Mouse (Mus musculus) liver, embryonic 16.5 days (tissue): ENCODE measurements at regions not wholly inside any gene's neighbourhood (a gene's known extent, or its start where the extent isn't known, plus 50 kb on each side); places are given as distances from the start of the nearest gene placed in this dataset.

Experiments
- ATAC-seq: fragments of 200-750 bp; cut with Nextera tagmentation; 2 replicates; pipeline ENCODE4 v1.8.0; 2017; ENCODE audit warnings: low read depth, mild to moderate bottlenecking, moderate number of reproducible peaks, moderate library complexity
- H3K27ac ChIP-seq: fragments of 300-500 bp; sonication (generic); 2 replicates; pipeline ENCODE4 v1.5.1; 2014; ENCODE audit warnings: mild to moderate bottlenecking, low read length
- H3K27me3 ChIP-seq: fragments of 300-500 bp; sonication (generic); 2 replicates; pipeline ENCODE4 v1.6.1; 2014; ENCODE audit warnings: low read depth, low read length, mixed read lengths; ENCODE audit not compliant: control insufficient read depth, insufficient read depth
- H3K36me3 ChIP-seq: fragments of 300-500 bp; sonication (generic); 2 replicates; pipeline ENCODE4 v1.6.1; 2014; ENCODE audit warnings: mild to moderate bottlenecking; ENCODE audit not compliant: control insufficient read depth, insufficient read depth
- H3K4me1 ChIP-seq: fragments of 300-500 bp; sonication (generic); 2 replicates; pipeline ENCODE4 v1.6.1; 2014; ENCODE audit warnings: low read depth, low read length, mixed read lengths; ENCODE audit not compliant: control insufficient read depth
- H3K4me2 ChIP-seq: fragments of 300-500 bp; sonication (generic); 2 replicates; pipeline ENCODE4 v1.6.1; 2014; ENCODE audit warnings: low read depth, low read length, mixed read lengths
- H3K4me3 ChIP-seq: fragments of 300-500 bp; sonication (generic); 2 replicates; pipeline ENCODE4 v1.5.1; 2014; ENCODE audit warnings: low read depth, mild to moderate bottlenecking, low read length
- H3K9ac ChIP-seq: fragments of 300-500 bp; sonication (generic); 2 replicates; pipeline ENCODE4 v1.6.1; 2014; ENCODE audit warnings: low read depth, low read length
- H3K9me3 ChIP-seq: fragments of 300-500 bp; sonication (generic); replicated peaks from 2 replicates; pipeline ENCODE4 v1.6.1; 2016; ENCODE audit warnings: low read length; ENCODE audit not compliant: control insufficient read depth
- WGBS: fragments of 180-500 bp; shearing (Covaris S2); extraction: QIAGEN DNeasy Blood & Tissue Kit; methylation state at CpG from one replicate; pipeline ENCODE4 v1.1.7; 2014; ENCODE audit not compliant: insufficient replicate concordance; 5-methylcytosine and 5-hydroxymethylcytosine counted together

GRCm38 (mm10) chr14:16897747-16898544 lies 79.0 kb upstream of the Rarb start:
- 45% methylated on average over 3 of the region's 3 CpGs for WGBS
- no peaks in the 10 kb centered on the region for H3K4me1 ChIP-seq
- no peak overlapping the region for H3K9ac ChIP-seq
- no peaks in the 10 kb centered on the region for H3K27me3 ChIP-seq
- no peak overlapping the region for H3K27ac ChIP-seq
- no peak overlapping the region for H3K4me3 ChIP-seq
- H3K36me3 ChIP-seq = no peaks in the 10 kb centered on the region
- no peak overlapping the region for H3K4me2 ChIP-seq
- H3K9me3 ChIP-seq = no peaks in the 10 kb centered on the region
- ATAC-seq = no peak

DNA sequence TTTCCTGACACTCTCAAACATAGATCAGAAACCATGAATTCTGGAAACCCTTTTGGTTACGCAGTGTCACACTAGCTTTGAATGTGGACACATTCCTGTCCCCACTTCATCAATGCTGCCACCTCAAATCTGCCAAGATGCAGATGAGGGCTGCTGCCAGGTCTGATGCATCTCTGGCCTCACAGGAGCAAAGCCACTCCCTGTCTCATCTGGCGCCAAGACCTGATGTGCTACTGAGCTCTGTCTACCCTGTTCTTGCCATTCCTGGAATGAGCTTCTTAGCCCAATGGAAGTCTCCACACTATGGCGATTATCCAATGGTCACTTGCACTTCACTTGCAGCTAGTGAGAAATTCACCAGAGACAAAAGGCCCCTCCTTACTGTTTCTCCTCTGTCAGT lies 78.0 kb upstream of the Rarb start:
- no peaks in the 10 kb centered on the region for H3K27me3 ChIP-seq
- H3K27ac ChIP-seq = no peak overlapping the region
- H3K4me1 ChIP-seq = no peaks in the 10 kb centered on the region
- ATAC-seq = no peak
- 58% methylated on average over 3 of the region's 3 CpGs for WGBS
- no peaks in the 10 kb centered on the region for H3K9me3 ChIP-seq
- H3K4me2 ChIP-seq = no peak overlapping the region
- no peak overlapping the region for H3K4me3 ChIP-seq
- H3K36me3 ChIP-seq = no peaks in the 10 kb centered on the region
- no peak overlapping the region for H3K9ac ChIP-seq

- 35% methylated on average over 3 of the region's 3 CpGs for WGBS
Observed at GRCm38 (mm10) chr14:16881249-16881648, 62.3 kb upstream of the Rarb start.

GRCm38 (mm10) chr14:16869221-16869620 lies 50.3 kb upstream of the Rarb start:
- WGBS = 76% methylated on average over 2 of the region's 2 CpGs
- no peak overlapping the region for H3K27ac ChIP-seq
- ATAC-seq = no peak

More at GRCm38 (mm10) chr14:16881249-16881648, 62.3 kb upstream of the Rarb start:
- H3K27me3 ChIP-seq = no peaks in the 10 kb centered on the region
- H3K4me3 ChIP-seq = no peak overlapping the region
- no peaks in the 10 kb centered on the region for H3K9me3 ChIP-seq
- no peaks in the 10 kb centered on the region for H3K36me3 ChIP-seq
- no peak overlapping the region for H3K9ac ChIP-seq
- no peak overlapping the region for H3K27ac ChIP-seq
- no peak overlapping the region for H3K4me2 ChIP-seq
- ATAC-seq = no peak
- H3K4me1 ChIP-seq = no peaks in the 10 kb centered on the region

More at GRCm38 (mm10) chr14:16869221-16869620, 50.3 kb upstream of the Rarb start:
- Histone ChIP-seq H3K4me3 (no peak overlapping the region), H3K4me1 (no peaks in the 10 kb centered on the region), H3K4me2 (no peak overlapping the region), H3K9me3 (no peaks in the 10 kb centered on the region), H3K27me3 (no peaks in the 10 kb centered on the region), H3K36me3 (no peaks in the 10 kb centered on the region), H3K9ac (no peak overlapping the region)
